Mouse (Mus musculus): Measurements from ENCODE around the gene Gm44502.

GRCm38 (mm10) chr15:89461321-89461720 is 31.8 kb upstream of the Gm44502 start:
- TF ChIP-seq CTCF (IDR thresholded peaks at IDR 0.05; ENCODE audit: insufficient read depth, low read length) (no peak), POLR2A (IDR thresholded peaks at IDR 0.05; ENCODE audit: borderline replicate concordance, extremely low read depth, low read depth, low read length) (no peak)
